Mouse (Mus musculus) hindbrain, embryonic 13.5 days (tissue): ENCODE results near the gene Grk5. TPM values are rescaled to one million over a fixed set of nuclear protein-coding genes. Genes with fewer than 3 reads are reported as not detected.

Experiments used
- ATAC-seq: fragments of 200-750 bp; cut with Nextera tagmentation; 2 replicates; pipeline ENCODE4 v1.8.0; 2017; ENCODE audit warnings: moderate TSS enrichment; ENCODE audit not compliant: low FRiP score
- H3K27ac ChIP-seq: fragments of 300-500 bp; sonication (generic); 2 replicates; pipeline ENCODE4 v1.5.1; 2015; ENCODE audit warnings: inconsistent platforms, mild to moderate bottlenecking, moderate library complexity
- H3K27me3 ChIP-seq: fragments of 300-500 bp; sonication (generic); 2 replicates; pipeline ENCODE4 v1.6.1; 2015; ENCODE audit warnings: mild to moderate bottlenecking, inconsistent platforms
- H3K36me3 ChIP-seq: fragments of 300-500 bp; sonication (generic); 2 replicates; pipeline ENCODE4 v1.6.1; 2015; ENCODE audit warnings: mild to moderate bottlenecking, inconsistent platforms
- H3K4me1 ChIP-seq: fragments of 300-500 bp; sonication (generic); replicated peaks from 2 replicates; pipeline ENCODE4 v1.6.1; 2015; ENCODE audit warnings: inconsistent platforms
- H3K4me2 ChIP-seq: fragments of 300-500 bp; sonication (generic); 2 replicates; pipeline ENCODE4 v1.6.1; 2015; ENCODE audit warnings: inconsistent platforms, mild to moderate bottlenecking, moderate library complexity
- H3K4me3 ChIP-seq: fragments of 300-500 bp; sonication (generic); 2 replicates; pipeline ENCODE4 v1.5.1; 2015; ENCODE audit warnings: mild to moderate bottlenecking, inconsistent platforms
- H3K9ac ChIP-seq: fragments of 300-500 bp; sonication (generic); 2 replicates; pipeline ENCODE4 v1.6.1; 2015; ENCODE audit warnings: mild to moderate bottlenecking, inconsistent platforms
- H3K9me3 ChIP-seq: fragments of 300-500 bp; sonication (generic); 2 replicates; pipeline ENCODE4 v1.6.1; 2016; ENCODE audit warnings: inconsistent platforms
- WGBS: fragments of 180-500 bp; shearing (Covaris S2); methylation state at CpG from one replicate; pipeline ENCODE4 v1.1.7; 2015; 5-methylcytosine and 5-hydroxymethylcytosine counted together
- polyA plus RNA-seq: library from polyadenylated mRNA; unstranded; fragments of >200 nt; fragmentation: Nextera tagmentation; extraction: Ambion mirVana; gene quantifications from 2 replicates; pipeline ENCODE4 v1.2.1, GENCODE M21; 2015

Gene Grk5
- polyA plus RNA-seq, 1 experiment from 2014 or later = 2.3 TPM

DNA sequence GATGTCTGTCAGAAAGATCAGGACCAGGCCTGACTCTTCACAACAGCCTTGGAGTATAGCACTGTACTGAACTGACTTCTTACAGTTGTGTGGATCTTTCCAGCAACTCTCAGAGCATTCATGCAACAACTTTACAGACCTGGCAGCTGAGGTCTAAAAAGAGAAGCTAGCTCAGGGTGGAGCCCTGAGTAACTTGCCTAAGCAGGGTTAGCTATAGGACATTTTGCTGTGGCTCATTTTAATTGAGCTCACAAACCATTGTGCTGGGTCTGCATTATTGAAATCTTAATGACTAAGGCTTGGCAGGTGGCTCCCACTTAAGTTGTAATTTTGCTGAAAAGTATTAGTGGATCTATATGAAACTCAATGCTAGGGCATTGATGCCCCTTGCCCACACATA, 162.5 kb downstream of the Grk5 start:
- no peaks in the 10 kb centered on the region for H3K9me3 ChIP-seq
- H3K4me2 ChIP-seq = no peak overlapping the region
- H3K27me3 ChIP-seq = no peaks in the 10 kb centered on the region
- H3K9ac ChIP-seq = no peak overlapping the region
- no peak overlapping the region for H3K4me3 ChIP-seq
- ATAC-seq = no peak
- H3K36me3 ChIP-seq = no peaks in the 10 kb centered on the region; the same call in 1 of the 2 replicates
- peaks cover 3% of the 10 kb centered on the region for H3K4me1 ChIP-seq
- H3K27ac ChIP-seq = no peak overlapping the region

DNA sequence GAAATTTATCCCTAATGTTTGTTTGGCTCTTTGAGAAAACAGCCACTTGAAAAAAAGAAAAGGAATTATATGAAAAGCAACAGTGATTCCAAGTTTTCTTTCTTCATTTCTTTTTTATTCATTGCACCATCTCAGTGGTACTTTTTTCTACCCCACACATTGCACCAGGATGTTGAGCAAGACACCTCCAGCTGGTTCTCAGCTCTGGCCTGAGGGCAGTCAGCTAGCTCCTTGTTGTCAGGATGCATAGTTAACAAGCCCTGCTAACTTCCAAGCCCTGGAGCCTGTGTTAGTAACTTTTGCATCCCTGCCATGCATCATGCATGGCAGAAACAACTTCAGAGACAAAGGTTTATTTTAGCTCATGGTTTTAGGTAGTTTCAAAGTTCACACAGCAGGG, 163.2 kb downstream of the Grk5 start:
- no peak overlapping the region for H3K4me2 ChIP-seq
- H3K27ac ChIP-seq = no peak overlapping the region
- H3K36me3 ChIP-seq = no peaks in the 10 kb centered on the region; the same call in 1 of the 2 replicates
- no peak overlapping the region for H3K4me3 ChIP-seq
- no peaks in the 10 kb centered on the region for H3K9me3 ChIP-seq
- H3K4me1 ChIP-seq = peaks cover 8% of the 10 kb centered on the region
- ATAC-seq = no peak
- no peak overlapping the region for H3K9ac ChIP-seq
- H3K27me3 ChIP-seq = no peaks in the 10 kb centered on the region

DNA sequence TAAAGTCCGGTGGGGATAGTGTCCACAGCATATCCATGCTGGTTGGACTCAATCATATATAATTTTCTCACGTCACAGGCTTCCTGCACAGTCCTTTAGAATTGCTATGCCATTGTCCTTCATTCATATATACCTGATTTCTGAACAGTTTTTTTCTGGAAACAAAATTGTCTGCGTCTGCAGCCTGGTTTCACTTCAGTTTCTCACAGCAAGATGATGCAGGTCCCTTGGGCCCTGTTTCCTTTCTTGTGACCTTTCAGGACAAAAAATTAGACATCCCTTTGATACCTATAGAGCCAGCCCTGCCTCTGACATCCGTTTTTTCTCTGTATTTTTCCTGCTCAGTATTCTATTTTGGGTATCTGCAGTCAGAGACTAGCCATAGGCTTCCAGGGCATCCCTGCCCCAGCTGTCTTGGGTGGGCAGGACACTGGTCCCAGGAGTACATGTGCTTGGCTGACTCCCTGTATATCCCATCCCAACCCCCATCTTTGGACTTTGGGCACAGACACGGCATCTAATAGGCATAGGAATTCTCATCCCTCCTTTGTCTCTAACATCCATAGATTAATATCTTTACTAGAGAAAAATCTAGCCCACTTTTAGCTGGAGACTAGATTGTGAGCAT, 167.3 kb downstream of the Grk5 start:
- Histone ChIP-seq H3K4me1 (peaks cover 8% of the 10 kb centered on the region), H3K9ac (no peak overlapping the region), H3K9me3 (no peaks in the 10 kb centered on the region), H3K27me3 (no peaks in the 10 kb centered on the region), H3K4me2 (no peak overlapping the region), H3K27ac (no peak overlapping the region), H3K36me3 (no peaks in the 10 kb centered on the region; the same call in 1 of the 2 replicates), H3K4me3 (no peak overlapping the region)
- ATAC-seq = no peak
- WGBS = 65% methylated on average over 5 of the region's 5 CpGs

DNA sequence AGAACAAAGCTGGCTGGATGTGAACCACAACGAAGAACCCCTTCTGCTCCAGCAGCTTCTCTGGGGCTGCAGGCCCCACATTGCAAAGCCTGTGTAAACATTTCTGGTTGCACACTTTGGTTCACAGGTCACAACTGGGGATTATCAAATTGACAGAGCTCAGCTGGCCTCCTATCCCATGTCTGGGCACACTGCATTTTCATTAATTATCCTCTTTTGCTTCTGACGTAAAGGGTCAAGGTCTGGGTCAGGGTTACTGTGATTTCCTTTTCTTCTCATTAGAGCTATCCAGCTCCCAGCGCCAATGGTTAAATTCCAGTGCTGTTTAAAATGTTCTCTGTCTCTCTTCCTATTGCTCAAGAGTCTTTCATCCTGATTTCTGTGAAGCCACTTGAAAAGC, 168.0 kb downstream of the Grk5 start:
- H3K9ac ChIP-seq = no peak overlapping the region
- 20% methylated on average over 3 of the region's 3 CpGs for WGBS

DNA sequence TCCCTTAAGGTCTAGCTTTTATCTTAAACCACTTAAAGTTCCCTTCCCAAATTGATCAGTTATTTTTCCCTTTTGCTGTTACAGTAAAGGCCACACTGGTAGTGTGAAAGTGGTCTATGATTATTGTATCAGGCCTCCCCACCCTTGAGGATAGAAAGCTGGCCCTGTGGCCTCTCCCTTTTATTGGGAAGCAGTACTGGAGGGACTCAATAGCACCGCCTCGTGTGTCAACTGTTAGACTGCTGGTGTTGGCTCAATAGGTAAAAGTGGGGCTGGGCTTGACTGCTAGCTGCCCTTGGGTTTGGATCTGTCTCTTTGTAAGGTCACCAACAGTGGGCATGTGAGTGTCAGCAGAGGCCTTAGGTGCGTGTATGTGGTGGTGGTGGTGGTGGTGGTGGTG, 174.8 kb downstream of the Grk5 start:
- Histone ChIP-seq H3K4me3 (no peak overlapping the region), H3K36me3 (no peaks in the 10 kb centered on the region), H3K27me3 (no peaks in the 10 kb centered on the region), H3K27ac (no peak overlapping the region), H3K9ac (no peak overlapping the region), H3K4me2 (no peak overlapping the region), H3K4me1 (no peaks in the 10 kb centered on the region), H3K9me3 (no peaks in the 10 kb centered on the region)
- no peak for ATAC-seq
- WGBS = 93% methylated on average over 3 of the region's 3 CpGs

More for the DNA sequence above, 168.0 kb downstream of the Grk5 start:
- no peaks in the 10 kb centered on the region for H3K9me3 ChIP-seq
- no peaks in the 10 kb centered on the region for H3K27me3 ChIP-seq
- no peaks in the 10 kb centered on the region; the same call in 1 of the 2 replicates for H3K36me3 ChIP-seq
- ATAC-seq = no peak
- peaks cover 8% of the 10 kb centered on the region for H3K4me1 ChIP-seq
- H3K4me2 ChIP-seq = no peak overlapping the region
- H3K4me3 ChIP-seq = no peak overlapping the region
- H3K27ac ChIP-seq = no peak overlapping the region

DNA sequence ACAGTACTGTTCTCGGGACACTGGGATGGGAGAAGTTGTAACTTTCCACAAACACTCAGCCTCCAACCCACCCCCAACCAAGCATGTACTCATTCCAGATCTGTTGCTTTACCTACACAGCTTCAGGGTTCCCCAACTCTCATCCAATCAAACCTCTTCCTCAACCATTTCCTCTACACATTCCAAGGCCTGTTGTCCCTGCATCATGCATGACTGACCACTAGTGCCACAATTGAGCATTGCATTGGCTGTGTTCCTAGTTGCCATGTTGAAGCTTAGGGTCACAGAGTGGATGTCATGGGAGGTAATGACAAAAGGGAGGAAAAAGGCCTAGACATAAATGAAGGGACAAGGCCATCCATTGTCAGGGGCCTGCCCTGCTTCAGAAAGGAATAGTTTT, 175.5 kb downstream of the Grk5 start:
- Histone ChIP-seq H3K9ac (no peak overlapping the region), H3K4me2 (no peak overlapping the region), H3K36me3 (no peaks in the 10 kb centered on the region), H3K27ac (no peak overlapping the region), H3K4me3 (no peak overlapping the region), H3K4me1 (no peaks in the 10 kb centered on the region), H3K9me3 (no peaks in the 10 kb centered on the region), H3K27me3 (no peaks in the 10 kb centered on the region)
- no peak for ATAC-seq
- 96% methylated on average over 1 of the region's 1 CpGs for WGBS

DNA sequence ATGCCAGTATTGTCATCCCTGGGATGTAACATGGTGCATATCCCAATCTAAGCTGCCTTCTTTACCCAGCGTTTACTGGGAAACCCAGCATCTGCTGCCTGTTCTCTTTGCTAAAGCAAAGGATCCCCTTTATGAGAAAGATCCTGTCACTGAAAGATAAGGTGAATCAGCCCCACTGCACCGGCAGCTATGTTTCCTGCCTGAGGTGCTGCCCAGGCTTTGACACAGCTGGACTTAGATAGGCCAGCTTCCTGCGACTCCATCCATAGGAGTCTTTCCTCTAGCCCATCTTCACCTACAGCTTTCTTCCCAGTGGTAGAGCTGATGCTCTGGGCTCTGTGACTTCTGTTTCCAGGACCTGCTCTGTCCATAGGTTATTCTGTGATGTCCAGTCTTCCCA, 189.1 kb downstream of the Grk5 start:
- H3K4me2 ChIP-seq = no peak overlapping the region
- no peak overlapping the region for H3K9ac ChIP-seq
- no peak overlapping the region for H3K27ac ChIP-seq
- H3K4me3 ChIP-seq = no peak overlapping the region
- H3K9me3 ChIP-seq = no peaks in the 10 kb centered on the region
- no peak for ATAC-seq
- 96% methylated on average over 3 of the region's 3 CpGs for WGBS
- H3K36me3 ChIP-seq = peaks cover 36% of the 10 kb centered on the region
- no peaks in the 10 kb centered on the region for H3K4me1 ChIP-seq
- H3K27me3 ChIP-seq = no peaks in the 10 kb centered on the region

DNA sequence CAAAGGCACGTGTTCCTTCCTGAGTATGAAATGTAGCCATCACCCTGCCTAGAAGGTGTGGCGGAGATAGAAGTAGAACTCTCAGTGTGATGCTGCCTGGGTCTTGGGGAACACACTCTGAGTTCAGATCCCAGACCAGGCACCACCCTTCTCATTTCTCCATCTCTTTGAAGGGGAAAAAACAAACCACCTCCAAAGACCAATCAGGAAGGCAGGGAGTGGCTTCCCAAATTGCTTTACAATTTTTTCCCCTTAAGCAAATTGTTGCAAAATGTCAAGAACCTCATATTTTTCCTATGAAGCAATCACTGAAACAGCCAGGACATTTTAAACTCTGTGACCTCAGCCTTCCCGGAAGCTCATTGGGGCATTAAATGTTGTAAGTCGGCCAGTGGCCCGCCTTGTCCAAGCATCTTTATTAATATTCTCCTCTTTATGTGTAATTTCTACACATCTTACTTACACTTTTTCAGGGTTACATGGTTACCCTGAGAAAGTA, 190.8 kb downstream of the Grk5 start:
- Histone ChIP-seq H3K4me1 (no peaks in the 10 kb centered on the region), H3K4me2 (no peak overlapping the region), H3K9ac (no peak overlapping the region), H3K36me3 (peaks cover 37% of the 10 kb centered on the region), H3K27me3 (no peaks in the 10 kb centered on the region), H3K4me3 (no peak overlapping the region), H3K9me3 (no peaks in the 10 kb centered on the region), H3K27ac (no peak overlapping the region)
- 95% methylated on average over 5 of the region's 5 CpGs for WGBS
- no peak for ATAC-seq

DNA sequence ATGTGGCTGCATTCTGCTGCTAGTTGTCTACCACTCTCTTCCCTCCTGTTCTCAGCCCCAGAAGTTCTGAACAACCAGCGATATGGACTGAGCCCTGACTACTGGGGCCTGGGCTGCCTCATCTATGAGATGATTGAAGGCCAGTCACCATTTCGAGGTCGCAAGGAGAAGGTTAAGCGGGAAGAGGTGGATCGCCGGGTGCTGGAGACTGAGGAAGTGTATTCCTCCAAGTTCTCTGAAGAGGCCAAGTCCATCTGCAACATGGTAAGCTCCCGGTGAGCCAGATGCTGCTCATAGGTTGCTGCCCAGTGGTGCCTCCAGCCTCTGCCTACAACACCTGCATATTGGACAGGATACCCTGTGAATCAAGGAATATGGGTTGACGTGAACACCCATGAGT, 193.5 kb downstream of the Grk5 start:
- no peak for ATAC-seq
- no peak overlapping the region for H3K4me2 ChIP-seq
- 92% methylated on average over 8 of the region's 8 CpGs for WGBS

DNA sequence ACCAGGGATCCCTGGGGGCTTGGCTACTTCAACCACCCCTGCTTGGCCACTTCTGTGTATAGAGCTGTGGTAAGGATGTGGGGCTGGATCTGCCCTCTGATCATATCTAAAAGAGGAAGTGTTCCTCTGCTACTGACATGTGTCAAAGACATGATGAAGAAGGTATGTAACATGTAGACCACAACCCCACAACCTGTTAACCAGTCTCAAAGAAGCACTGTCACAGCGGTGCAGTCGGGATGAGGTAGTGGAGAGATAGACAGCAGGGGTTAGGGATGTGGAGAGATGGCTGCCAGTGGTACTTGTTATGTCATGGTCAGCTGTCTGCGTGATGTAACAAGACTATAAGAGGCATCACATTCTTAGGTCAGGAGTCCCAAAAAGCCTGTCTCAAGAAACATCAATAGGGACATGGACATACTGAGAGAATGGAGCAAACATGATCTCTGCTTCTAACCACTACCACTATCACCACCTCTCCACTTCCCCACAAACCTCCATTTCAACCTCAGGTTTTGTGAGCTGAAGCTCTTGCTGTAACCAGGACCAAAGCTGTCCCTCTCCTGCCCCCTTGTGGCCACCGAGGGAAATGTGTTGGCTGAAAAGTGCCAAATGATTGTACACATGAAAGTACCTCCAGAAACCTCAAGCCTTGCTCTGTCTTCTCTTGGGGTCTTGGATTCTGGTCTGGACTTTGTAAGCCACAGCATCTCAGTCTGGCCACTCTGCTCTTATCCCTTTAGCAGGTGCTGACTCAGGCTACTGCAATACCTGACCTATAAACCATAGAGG, 194.8 kb downstream of the Grk5 start:
- 43% methylated on average over 4 of the region's 4 CpGs for WGBS

More for the DNA sequence above, 193.5 kb downstream of the Grk5 start:
- Histone ChIP-seq H3K9me3 (no peaks in the 10 kb centered on the region), H3K9ac (no peak overlapping the region), H3K27ac (no peak overlapping the region), H3K27me3 (no peaks in the 10 kb centered on the region), H3K4me1 (no peaks in the 10 kb centered on the region), H3K36me3 (peaks cover 50% of the 10 kb centered on the region), H3K4me3 (no peak overlapping the region)

DNA sequence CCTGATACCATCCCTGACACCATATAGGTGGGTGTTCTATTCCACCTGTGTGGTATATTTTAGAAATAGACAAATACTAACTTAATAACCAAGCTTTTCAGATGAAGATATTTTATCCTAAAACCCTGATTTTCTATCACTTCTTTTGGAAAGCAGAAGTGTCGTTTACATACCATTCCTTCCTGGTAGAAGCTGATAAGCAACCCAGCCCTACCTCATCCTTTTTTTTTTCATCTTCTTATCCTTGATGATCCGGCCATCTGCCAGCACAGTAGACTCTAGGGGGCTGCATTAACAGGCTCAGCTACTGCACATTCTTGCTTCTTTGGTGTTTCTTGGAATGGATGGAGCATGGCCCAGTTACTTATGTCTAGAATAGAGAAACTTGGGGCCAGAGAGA, 195.7 kb downstream of the Grk5 start:
- H3K4me2 ChIP-seq = no peak overlapping the region
- WGBS = 81% methylated on average over 2 of the region's 2 CpGs
- H3K4me3 ChIP-seq = no peak overlapping the region
- no peaks in the 10 kb centered on the region for H3K4me1 ChIP-seq
- no peak overlapping the region for H3K9ac ChIP-seq
- ATAC-seq = no peak
- no peaks in the 10 kb centered on the region for H3K9me3 ChIP-seq
- H3K27ac ChIP-seq = no peak overlapping the region
- peaks cover 54% of the 10 kb centered on the region for H3K36me3 ChIP-seq
- no peaks in the 10 kb centered on the region for H3K27me3 ChIP-seq

More for the DNA sequence above, 194.8 kb downstream of the Grk5 start:
- Histone ChIP-seq H3K4me2 (no peak overlapping the region), H3K4me1 (no peaks in the 10 kb centered on the region), H3K36me3 (peaks cover 52% of the 10 kb centered on the region), H3K4me3 (no peak overlapping the region), H3K9ac (no peak overlapping the region), H3K9me3 (no peaks in the 10 kb centered on the region), H3K27me3 (no peaks in the 10 kb centered on the region), H3K27ac (no peak overlapping the region)
- peak; percentile 61; the same call in 1 of the 2 replicates for ATAC-seq

DNA sequence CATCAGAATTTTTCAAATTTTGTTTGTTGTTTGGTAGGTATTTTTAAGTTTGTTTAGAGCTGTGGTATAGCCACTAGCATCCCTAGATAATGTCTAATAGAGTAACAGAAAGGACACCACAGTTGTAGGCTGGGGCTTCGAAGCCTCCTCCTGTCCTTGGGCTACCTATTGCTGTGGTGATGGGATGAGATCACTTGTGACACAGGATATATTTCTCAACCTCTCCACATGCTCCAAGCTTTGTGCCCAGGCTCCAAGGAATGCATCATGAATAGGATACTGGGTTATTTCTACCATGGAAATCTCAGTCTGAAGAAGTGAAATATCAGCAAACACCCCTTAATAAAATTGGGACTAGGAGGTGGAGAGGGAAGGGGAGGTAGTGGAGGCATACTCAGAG, 198.2 kb downstream of the Grk5 start:
- 86% methylated on average over 1 of the region's 1 CpGs for WGBS
- Histone ChIP-seq H3K4me1 (no peaks in the 10 kb centered on the region), H3K4me2 (no peak overlapping the region), H3K4me3 (no peak overlapping the region), H3K36me3 (peaks cover 58% of the 10 kb centered on the region), H3K27me3 (no peaks in the 10 kb centered on the region), H3K9me3 (no peaks in the 10 kb centered on the region), H3K27ac (no peak overlapping the region), H3K9ac (no peak overlapping the region)
- ATAC-seq = no peak

DNA sequence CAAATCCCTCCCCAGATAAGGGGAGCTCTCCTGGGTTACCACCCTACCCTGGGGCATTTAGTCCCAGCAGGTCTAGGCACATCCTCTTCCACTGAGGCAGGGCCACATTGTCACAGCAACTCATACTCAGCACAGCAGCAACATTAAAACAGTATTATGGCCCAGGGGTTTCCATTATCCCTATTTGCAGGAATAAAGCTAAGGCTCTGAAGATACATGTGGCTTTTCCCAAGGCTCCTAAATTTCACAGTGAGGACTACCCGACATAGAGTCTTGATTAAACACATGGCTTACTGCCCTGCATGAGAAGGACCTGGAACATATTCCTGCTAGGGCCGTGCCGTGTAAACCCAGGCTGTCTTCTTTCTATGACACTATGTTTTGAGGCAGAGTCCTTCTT, 199.5 kb downstream of the Grk5 start:
- WGBS = 93% methylated on average over 3 of the region's 3 CpGs
- no peak overlapping the region for H3K4me2 ChIP-seq
- no peaks in the 10 kb centered on the region for H3K27me3 ChIP-seq
- no peaks in the 10 kb centered on the region for H3K9me3 ChIP-seq
- no peak for ATAC-seq
- no peak overlapping the region for H3K4me3 ChIP-seq
- H3K4me1 ChIP-seq = no peaks in the 10 kb centered on the region
- no peak overlapping the region for H3K9ac ChIP-seq
- peaks cover 58% of the 10 kb centered on the region for H3K36me3 ChIP-seq
- no peak overlapping the region for H3K27ac ChIP-seq
